Mouse (Mus musculus) ES-E14 (cell line): ENCODE data around the gene Hprt. TPM values are rescaled to one million over a fixed set of nuclear protein-coding genes. Genes with fewer than 3 reads are reported as not detected.

Source experiments
- DNase-seq: peaks from one replicate; pipeline ENCODE4 v3.0.0-alpha.2; 2013; ENCODE audit warnings: low read depth, low spot score
- H3K27ac ChIP-seq: 2 replicates; pipeline ENCODE4 v1.5.1; 2012; ENCODE audit warnings: low read depth, mild to moderate bottlenecking, low read length, moderate library complexity, mixed read lengths; ENCODE audit not compliant: poor library complexity, insufficient read depth, severe bottlenecking
- H3K36me3 ChIP-seq: 2 replicates; pipeline ENCODE4 v1.6.1; 2012; ENCODE audit warnings: mild to moderate bottlenecking, low read length, moderate library complexity, mixed read lengths; ENCODE audit not compliant: control insufficient read depth, poor library complexity, insufficient read depth, severe bottlenecking
- H3K4me1 ChIP-seq, 2 experiments: fragments of 150-350 bp in 1 of 2; sonication (generic) in 1 of 2; 2 replicates each; pipeline ENCODE4 v1.6.1; 2012; ENCODE audit warnings: low read length in 2 of 2, mild to moderate bottlenecking in 1 of 2, mixed read lengths in 1 of 2; ENCODE audit not compliant: control insufficient read depth in 2 of 2, insufficient read depth in 2 of 2, poor library complexity in 1 of 2
- H3K4me3 ChIP-seq, 2 experiments: fragments of 150-350 bp in 1 of 2; sonication (generic) in 1 of 2; 2 replicates each; pipeline ENCODE4 v1.5.1; 2012; ENCODE audit warnings: low read length in 2 of 2, low read depth in 1 of 2, mild to moderate bottlenecking in 1 of 2, mixed read lengths in 1 of 2; ENCODE audit not compliant: insufficient read depth in 1 of 2, poor library complexity in 1 of 2, severe bottlenecking in 1 of 2
- H3K9ac ChIP-seq: 2 replicates; pipeline ENCODE4 v1.6.1; 2012; ENCODE audit warnings: low read depth, mild to moderate bottlenecking, low read length, mixed read lengths; ENCODE audit not compliant: poor library complexity, insufficient read depth, severe bottlenecking
- H3K9me3 ChIP-seq: fragments of 150-350 bp; sonication (generic); 2 replicates; pipeline ENCODE4 v1.6.1; 2012; ENCODE audit warnings: low read depth, mild to moderate bottlenecking, low read length; ENCODE audit not compliant: control insufficient read depth, insufficient read depth
- CHD2 ChIP-seq: IDR thresholded peaks from 2 replicates; pipeline ENCODE4 v1.6.1; 2014; ENCODE audit warnings: mild to moderate bottlenecking, low read depth, low read length, inconsistent platforms
- HCFC1 ChIP-seq: IDR thresholded peaks from 2 replicates; pipeline ENCODE4 v1.6.1; 2012; ENCODE audit warnings: low read length, inconsistent platforms, borderline replicate concordance; ENCODE audit not compliant: insufficient read depth
- MAFK ChIP-seq: IDR thresholded peaks from 2 replicates; pipeline ENCODE4 v1.6.1; 2014; ENCODE audit warnings: mild to moderate bottlenecking, low read depth, low read length, inconsistent platforms; ENCODE audit not compliant: insufficient read depth
- ZC3H11A ChIP-seq: IDR thresholded peaks from 2 replicates; pipeline ENCODE4 v1.6.1; 2012; ENCODE audit warnings: low read depth, mild to moderate bottlenecking, inconsistent platforms, low read length, borderline replicate concordance
- ZNF384 ChIP-seq: IDR thresholded peaks from 2 replicates; pipeline ENCODE4 v1.6.1; 2012; ENCODE audit warnings: low read depth, low read length, inconsistent platforms
- in situ Hi-C, 2 experiments: fragments of 600-800 bp; cut with MboI; formaldehyde crosslinking; loops; one replicate each; pipeline ENCODE4 v1.15.1; 2025; ENCODE audit warnings: low sequenced_read_pairs in 2 of 2, inconsistent platforms in 1 of 2; ENCODE audit not compliant: unreplicated experiment in 2 of 2
- total RNA-seq: library from RNA; depleted of rRNA; stranded (reverse); fragments of 300-350 nt; gene quantifications from 2 replicates; pipeline ENCODE4 v1.2.3, GENCODE M21; 2012

The Hprt gene
- total RNA-seq, 1 experiment: 1.6 TPM

- no peak for TF ChIP-seq CHD2
- TF ChIP-seq MAFK: no peak
- TF ChIP-seq HCFC1: no peak
- no peak for TF ChIP-seq ZC3H11A
- TF ChIP-seq ZNF384: no peak
- in situ Hi-C loops: no loop called here
- Histone ChIP-seq H3K9ac (no peak overlapping the region), H3K36me3 (no peaks in the 10 kb centered on the region), H3K4me1 (no peaks in the 10 kb centered on the region), H3K9me3 (no peaks in the 10 kb centered on the region), H3K4me3 (no peak overlapping the region), H3K27ac (no peak overlapping the region)
- no peak for DNase-seq
These were observed 51.7 kb downstream of the Hprt start for GRCm38 (mm10) chrX:53039651-53040050.

GRCm38 (mm10) chrX:53040138-53040537, 52.2 kb downstream of the Hprt start:
- no peaks in the 10 kb centered on the region for H3K9me3 ChIP-seq
- H3K4me1 ChIP-seq: no peaks in the 10 kb centered on the region
- no peak for DNase-seq
- H3K9ac ChIP-seq: no peak overlapping the region
- no peaks in the 10 kb centered on the region for H3K36me3 ChIP-seq
- TF ChIP-seq MAFK (no peak), HCFC1 (no peak), CHD2 (no peak), ZNF384 (no peak), ZC3H11A (no peak)
- no peak overlapping the region for H3K27ac ChIP-seq
- in situ Hi-C loops: no loop called here
- no peak overlapping the region for H3K4me3 ChIP-seq

- in situ Hi-C loops: no loop called here
- Histone ChIP-seq H3K4me1 (no peaks in the 10 kb centered on the region), H3K27ac (no peak overlapping the region), H3K9me3 (no peaks in the 10 kb centered on the region), H3K36me3 (no peaks in the 10 kb centered on the region), H3K4me3 (no peak overlapping the region), H3K9ac (no peak overlapping the region)
- DNase-seq: no peak
- no peak for TF ChIP-seq CHD2
- no peak for TF ChIP-seq HCFC1
- TF ChIP-seq ZC3H11A: no peak
- no peak for TF ChIP-seq ZNF384
- no peak for TF ChIP-seq MAFK
These were observed 53.1 kb downstream of the Hprt start for GRCm38 (mm10) chrX:53041006-53041405.

- Histone ChIP-seq H3K27ac (no peak overlapping the region), H3K4me1 (no peaks in the 10 kb centered on the region), H3K9me3 (no peaks in the 10 kb centered on the region), H3K9ac (no peak overlapping the region), H3K36me3 (no peaks in the 10 kb centered on the region), H3K4me3 (no peak overlapping the region)
- TF ChIP-seq ZC3H11A (no peak), CHD2 (no peak), HCFC1 (no peak), ZNF384 (no peak), MAFK (no peak)
- DNase-seq: no peak
- in situ Hi-C loops: no loop called here
These were observed 57.4 kb downstream of the Hprt start for GRCm38 (mm10) chrX:53045187-53045903.

GRCm38 (mm10) chrX:53046033-53046432, 58.1 kb downstream of the Hprt start:
- no peak overlapping the region for H3K9ac ChIP-seq
- H3K36me3 ChIP-seq: no peaks in the 10 kb centered on the region
- no peak for TF ChIP-seq ZC3H11A
- no peak for TF ChIP-seq CHD2
- no peak for TF ChIP-seq HCFC1
- TF ChIP-seq ZNF384: no peak
- no peak for TF ChIP-seq MAFK
- H3K4me1 ChIP-seq: no peaks in the 10 kb centered on the region
- no peak for DNase-seq
- H3K27ac ChIP-seq: no peak overlapping the region
- H3K9me3 ChIP-seq: no peaks in the 10 kb centered on the region
- in situ Hi-C loops: no loop called here
- H3K4me3 ChIP-seq: no peak overlapping the region
